8 mouse cellular contexts compared by ENCODE assay signal in the genomic region with DNA sequence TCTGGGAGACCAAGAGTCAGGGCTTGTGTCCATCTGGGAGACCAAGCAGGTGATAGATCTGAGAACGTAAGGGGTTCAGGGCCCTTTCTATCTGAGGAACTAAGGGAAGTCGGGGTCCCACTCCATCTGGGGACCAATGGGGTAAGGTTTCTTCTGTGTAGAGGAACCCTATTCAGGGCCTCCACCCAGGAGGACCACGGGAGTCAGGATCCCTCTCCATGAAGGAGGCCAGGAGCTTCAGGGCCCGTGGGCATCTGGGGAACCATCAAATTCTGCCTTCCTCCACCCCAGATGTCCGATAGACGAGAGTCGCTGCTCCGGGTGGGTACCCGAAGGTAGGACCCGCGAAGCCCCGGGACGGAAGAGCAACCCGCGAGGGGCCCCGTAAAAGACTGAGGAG. TPM values are rescaled to one million over a fixed set of nuclear protein-coding genes. Genes with fewer than 3 reads are reported as not detected.
DNase-seq lines count a peak whose midpoint lies in the region; ATAC-seq and TF ChIP-seq lines count a peak whose summit lies in the region.

No protein-coding gene starts in this region.

- H3K9ac ChIP-seq in hindbrain, embryonic 14.5 days = peak overlapping the region; percentile 89

- 0% methylated on average over 16 of the region's 16 CpGs for WGBS in cerebellum, adult 2 months
- WGBS in hindbrain, embryonic 14.5 days = 1% methylated on average over 16 of the region's 16 CpGs
- WGBS in midbrain, embryonic 10.5 days = under 1% methylated on average over 16 of the region's 16 CpGs

- peak overlapping the region; percentile 26; the same call in 1 of the 2 replicates for H3K27ac ChIP-seq in cerebellum, adult 2 months (ENCODE audit: insufficient read depth, low read length)
- peak overlapping the region; percentile 83 for H3K27ac ChIP-seq in hindbrain, embryonic 14.5 days
- peak overlapping the region; percentile 94 for H3K27ac ChIP-seq in midbrain, embryonic 10.5 days (replicated peaks)

- TF ChIP-seq POLR2A in cerebellum, adult 2 months (IDR thresholded peaks at IDR 0.05; ENCODE audit: borderline replicate concordance, insufficient read depth, low read length) = no peak

- H3K4me3 ChIP-seq in cerebellum, adult 2 months (replicated peaks; ENCODE audit: insufficient read depth, low read depth, low read length) = peak overlapping the region; percentile 76
- H3K4me3 ChIP-seq in hindbrain, embryonic 14.5 days (replicated peaks; ENCODE audit: low read length) = peak overlapping the region; percentile 86
- peak overlapping the region; percentile 84 for H3K4me3 ChIP-seq in midbrain, embryonic 10.5 days

- TF ChIP-seq CTCF in cerebellum, adult 2 months (IDR thresholded peaks at IDR 0.05; ENCODE audit: borderline replicate concordance, insufficient read depth, low read depth, low read length) = no peak

- H3K36me3 ChIP-seq in hindbrain, embryonic 14.5 days (replicated peaks; ENCODE audit: control insufficient read depth, insufficient read depth) = no peaks in the 10 kb centered on the region
- no peaks in the 10 kb centered on the region for H3K36me3 ChIP-seq in midbrain, embryonic 10.5 days

- peak overlapping the region; percentile 94 for H3K4me2 ChIP-seq in hindbrain, embryonic 14.5 days (replicated peaks)

- H3K4me1 ChIP-seq in cerebellum, adult 2 months (ENCODE audit: control insufficient read depth, insufficient read depth, low read length) = peaks cover 22% of the 10 kb centered on the region
- H3K4me1 ChIP-seq in hindbrain, embryonic 14.5 days (replicated peaks; ENCODE audit: control insufficient read depth, insufficient read depth, low read length) = peaks cover 30% of the 10 kb centered on the region
- peaks cover 30% of the 10 kb centered on the region for H3K4me1 ChIP-seq in midbrain, embryonic 10.5 days

- ATAC-seq in hindbrain, embryonic 14.5 days (ENCODE audit: low FRiP score) = no peak; the same call in 1 of the 2 replicates

- DNase-seq in cerebellum, adult 2 months = no peak
- no peak for DNase-seq in cerebellum, postnatal 25 days
- peak; percentile 10 for DNase-seq in right cerebral cortex, adult 18-20 months
- DNase-seq in right cerebral cortex, postnatal 14 days = no peak
- DNase-seq in hindbrain, embryonic 14.5 days (ENCODE audit: low spot score) = no peak
- no peak for DNase-seq in midbrain, embryonic 10.5 days (ENCODE audit: low spot score)
- no peak for DNase-seq in ovary, postnatal 10 days (ENCODE audit: low spot score)
- no peak for DNase-seq in layer of hippocampus, adult 11-12 months (ENCODE audit: low spot score)

- H3K9me3 ChIP-seq in hindbrain, embryonic 14.5 days (ENCODE audit: control insufficient read depth, low read length) = no peaks in the 10 kb centered on the region
- no peaks in the 10 kb centered on the region for H3K9me3 ChIP-seq in midbrain, embryonic 10.5 days (replicated peaks)

- no peaks in the 10 kb centered on the region for H3K27me3 ChIP-seq in cerebellum, adult 2 months (ENCODE audit: control insufficient read depth, insufficient read depth, low read length)
- H3K27me3 ChIP-seq in hindbrain, embryonic 14.5 days (ENCODE audit: control insufficient read depth, insufficient read depth, low read length) = no peaks in the 10 kb centered on the region
- peaks cover 27% of the 10 kb centered on the region for H3K27me3 ChIP-seq in midbrain, embryonic 10.5 days (ENCODE audit: low read depth, poor library complexity, severe bottlenecking)

RNA-seq across cellular contexts. Expression of a gene that starts 16.5 kb away (rescaled TPM):
- polyA plus RNA-seq in cerebellum, adult 2 months (2012; rRNA removed) = 151 and 161 TPM in 2 replicates
- polyA plus RNA-seq in hindbrain, embryonic 14.5 days (2014; fragmentation: Nextera tagmentation; extraction: Ambion mirVana) = 71.9 and 82.7 TPM in 2 replicates
- polyA plus RNA-seq in midbrain, embryonic 10.5 days (2016; fragmentation: Nextera tagmentation; extraction: Ambion mirVana) = 52.9 and 66.6 TPM in 2 replicates

RNA-seq across cellular contexts. Expression of a gene that starts 47.7 kb away (rescaled TPM):
- 173 and 182 TPM in 2 replicates for polyA plus RNA-seq in cerebellum, adult 2 months (2012; rRNA removed)
- polyA plus RNA-seq in hindbrain, embryonic 14.5 days (2014; fragmentation: Nextera tagmentation; extraction: Ambion mirVana) = 23.3 and 24.8 TPM in 2 replicates
- 7.8 and 11.4 TPM in 2 replicates for polyA plus RNA-seq in midbrain, embryonic 10.5 days (2016; fragmentation: Nextera tagmentation; extraction: Ambion mirVana)

Comparison
In these comparisons a context has a peak if more than half of its experiments do, and no peak if none do; other contexts are left out.
1. H3K27ac ChIP-seq: peak in every context shown above with its lines; median percentile 94 in midbrain, embryonic 10.5 days; 83 in hindbrain, embryonic 14.5 days; 26 in cerebellum, adult 2 months.